ENCODE assay signal across 9 mouse cellular contexts in the genomic region with DNA sequence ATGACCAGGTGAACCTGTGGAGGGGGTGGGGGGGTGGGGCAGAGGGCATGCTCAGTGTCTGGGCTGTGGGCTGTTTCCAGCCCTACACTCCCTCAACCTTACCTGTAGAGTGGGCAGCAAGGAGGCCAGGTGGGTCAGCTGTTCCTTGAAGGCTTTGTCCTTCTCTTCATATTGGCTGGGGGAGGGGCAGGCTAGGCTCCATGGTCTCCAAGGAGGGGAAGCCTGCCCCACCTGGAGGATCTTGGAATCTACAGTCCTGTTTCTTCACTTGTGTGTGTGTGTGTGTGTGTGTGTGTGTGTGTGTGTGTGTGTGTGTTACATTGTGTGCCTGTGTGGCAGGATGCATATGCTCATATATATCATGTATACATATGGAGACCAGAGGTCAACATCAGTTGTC. TPM values are rescaled to one million over a fixed set of nuclear protein-coding genes. Genes with fewer than 3 reads are reported as not detected.
DNase-seq lines count a peak whose midpoint lies in the region; ATAC-seq and TF ChIP-seq lines count a peak whose summit lies in the region.
"Had no signal": no experiment of that assay in that cellular context is flagged by ENCODE, and none has a peak within 500 bp of the region (broad histone marks: within the 10 kb centered on the region; RNA-seq: fewer than 3 reads in every experiment).

No protein-coding gene starts in this region.

- H3K27ac ChIP-seq in heart, embryonic 10.5 days = no peak overlapping the region
- no peak overlapping the region for H3K27ac ChIP-seq in intestine, postnatal 0 days (ENCODE audit: low read depth, low read length)
- H3K27ac ChIP-seq in stomach, embryonic 16.5 days (ENCODE audit: low read length) = no peak overlapping the region
- H3K27ac ChIP-seq: liver, embryonic 13.5 days had no signal

- TF ChIP-seq CTCF in intestine, postnatal 0 days (IDR thresholded peaks at IDR 0.05; ENCODE audit: low read depth) = peak; percentile 61

- peak overlapping the region; percentile 46 for H3K4me3 ChIP-seq in heart, embryonic 10.5 days
- H3K4me3 ChIP-seq in intestine, postnatal 0 days (ENCODE audit: low read depth, low read length) = no peak overlapping the region
- H3K4me3 ChIP-seq in stomach, embryonic 16.5 days (replicated peaks; ENCODE audit: low read length) = no peak overlapping the region

- H3K4me2 ChIP-seq in intestine, postnatal 0 days (replicated peaks; ENCODE audit: low read depth) = peak overlapping the region; percentile 67; the same call in 1 of the 2 replicates
- H3K4me2 ChIP-seq in stomach, embryonic 16.5 days (ENCODE audit: low read depth, low read length) = peak overlapping the region; percentile 60; the same call in 1 of the 2 replicates

- no peaks in the 10 kb centered on the region for H3K9me3 ChIP-seq in heart, embryonic 10.5 days
- no peaks in the 10 kb centered on the region for H3K9me3 ChIP-seq in intestine, postnatal 0 days (ENCODE audit: control insufficient read depth)
- no peaks in the 10 kb centered on the region for H3K9me3 ChIP-seq in stomach, embryonic 16.5 days (replicated peaks; ENCODE audit: control insufficient read depth, low read length)
- H3K9me3 ChIP-seq: liver, embryonic 13.5 days had no signal

- peak; percentile 22; the same call in 1 of the 2 replicates for ATAC-seq in intestine, postnatal 0 days
- peak; percentile 24; the same call in 1 of the 2 replicates for ATAC-seq in stomach, embryonic 16.5 days (ENCODE audit: insufficient read depth, low FRiP score)

- H3K27me3 ChIP-seq in heart, embryonic 10.5 days (ENCODE audit: insufficient read depth, poor library complexity, severe bottlenecking) = peaks cover 96% of the 10 kb centered on the region
- peaks cover 64% of the 10 kb centered on the region for H3K27me3 ChIP-seq in intestine, postnatal 0 days (replicated peaks; ENCODE audit: control insufficient read depth, insufficient read depth, low read length)
- H3K27me3 ChIP-seq in stomach, embryonic 16.5 days (ENCODE audit: control insufficient read depth, insufficient read depth, low read length) = peaks cover 64% of the 10 kb centered on the region

- H3K9ac ChIP-seq in intestine, postnatal 0 days (ENCODE audit: low read depth, low read length) = no peak overlapping the region
- H3K9ac ChIP-seq in stomach, embryonic 16.5 days (ENCODE audit: low read length) = no peak overlapping the region
- H3K9ac ChIP-seq: liver, embryonic 13.5 days had no signal

- peaks cover 24% of the 10 kb centered on the region; the same call in 1 of the 2 replicates for H3K36me3 ChIP-seq in heart, embryonic 10.5 days
- H3K36me3 ChIP-seq in intestine, postnatal 0 days (ENCODE audit: control insufficient read depth, insufficient read depth) = 0 out of 2 replicates have a peak, but pooled peaks cover 1% of the 10 kb centered on the region
- no peaks in the 10 kb centered on the region for H3K36me3 ChIP-seq in stomach, embryonic 16.5 days (ENCODE audit: control insufficient read depth, insufficient read depth, low read length)
- H3K36me3 ChIP-seq: liver, embryonic 13.5 days had no signal

- H3K4me1 ChIP-seq in heart, embryonic 10.5 days = peaks cover 55% of the 10 kb centered on the region
- no peaks in the 10 kb centered on the region; the same call in 1 of the 2 replicates for H3K4me1 ChIP-seq in intestine, postnatal 0 days (replicated peaks; ENCODE audit: control insufficient read depth, insufficient read depth, low read length)
- H3K4me1 ChIP-seq in stomach, embryonic 16.5 days (ENCODE audit: control insufficient read depth, insufficient read depth, low read length) = peaks cover 17% of the 10 kb centered on the region

- no peak for DNase-seq in heart, embryonic 10.5 days (ENCODE audit: low spot score)
- no peak for DNase-seq in heart, adult 8-10 months (ENCODE audit: low spot score)
- peak; percentile 75 for DNase-seq in right cerebral cortex, postnatal 4 days
- DNase-seq in right cerebral cortex, postnatal 36 days (ENCODE audit: low spot score in 2 of 2) = no peak
- DNase-seq in left cerebral cortex, adult 11 months (ENCODE audit: low spot score) = no peak
- no peak for DNase-seq in ovary, postnatal 14 days (ENCODE audit: low spot score)
- DNase-seq: liver, embryonic 13.5 days had no signal

RNA-seq across cellular contexts. Expression of gene Rnf207, which starts 4.9 kb away (rescaled TPM):
- polyA plus RNA-seq in heart, embryonic 10.5 days (2016; fragmentation: Nextera tagmentation; extraction: Ambion mirVana) = 19.1 and 39.9 TPM in 2 replicates
- total RNA-seq in heart, adult 8-10 months (2022) = 10 to 100 TPM; 29.1 to 63.4 (median 46.1) TPM
- 0.69 and 0.70 TPM in 2 replicates for polyA plus RNA-seq in intestine, postnatal 0 days (2015; fragmentation: Nextera tagmentation; extraction: Ambion mirVana)
- 0.66 and 0.84 TPM in 2 replicates for polyA plus RNA-seq in stomach, embryonic 16.5 days (2015; fragmentation: Nextera tagmentation; extraction: Ambion mirVana)

RNA-seq across cellular contexts. Expression of gene Rpl22, which starts 11.6 kb away (rescaled TPM):
- 261 and 301 TPM in 2 replicates for polyA plus RNA-seq in heart, embryonic 10.5 days (2016; fragmentation: Nextera tagmentation; extraction: Ambion mirVana)
- 100 to 1,000 TPM; 266 to 327 (median 276) TPM for total RNA-seq in heart, adult 8-10 months (2022)
- polyA plus RNA-seq in intestine, postnatal 0 days (2015; fragmentation: Nextera tagmentation; extraction: Ambion mirVana) = 281 and 296 TPM in 2 replicates
- polyA plus RNA-seq in stomach, embryonic 16.5 days (2015; fragmentation: Nextera tagmentation; extraction: Ambion mirVana) = 303 and 377 TPM in 2 replicates

RNA-seq across cellular contexts. Expression of gene Icmt, which starts 16.9 kb away (rescaled TPM):
- 23.1 and 27.4 TPM in 2 replicates for polyA plus RNA-seq in heart, embryonic 10.5 days (2016; fragmentation: Nextera tagmentation; extraction: Ambion mirVana)
- total RNA-seq in heart, adult 8-10 months (2022) = 10 to 100 TPM; 25.2 to 36.4 (median 30.6) TPM
- 12.6 and 12.9 TPM in 2 replicates for polyA plus RNA-seq in intestine, postnatal 0 days (2015; fragmentation: Nextera tagmentation; extraction: Ambion mirVana)
- 20.1 and 20.8 TPM in 2 replicates for polyA plus RNA-seq in stomach, embryonic 16.5 days (2015; fragmentation: Nextera tagmentation; extraction: Ambion mirVana)

RNA-seq across cellular contexts. Expression of gene Hes3, which starts 22.5 kb away (rescaled TPM):
- polyA plus RNA-seq in heart, embryonic 10.5 days (2016; fragmentation: Nextera tagmentation; extraction: Ambion mirVana) = not detected in 2 replicates
- total RNA-seq in heart, adult 8-10 months (2022) = not detected
- polyA plus RNA-seq in intestine, postnatal 0 days (2015; fragmentation: Nextera tagmentation; extraction: Ambion mirVana) = not detected in 2 replicates
- polyA plus RNA-seq in stomach, embryonic 16.5 days (2015; fragmentation: Nextera tagmentation; extraction: Ambion mirVana) = not detected in 2 replicates
- polyA plus RNA-seq: liver, embryonic 13.5 days had no signal

RNA-seq across cellular contexts. Expression of gene Chd5, which starts 24.5 kb away (rescaled TPM):
- polyA plus RNA-seq in heart, embryonic 10.5 days (2016; fragmentation: Nextera tagmentation; extraction: Ambion mirVana) = 0.02 TPM in 1 of 2 replicates, not detected in the other
- under 1 TPM; 0.19 to 0.59 (median 0.27) TPM for total RNA-seq in heart, adult 8-10 months (2022)
- polyA plus RNA-seq in intestine, postnatal 0 days (2015; fragmentation: Nextera tagmentation; extraction: Ambion mirVana) = 1.4 and 1.5 TPM in 2 replicates
- 0.84 and 0.95 TPM in 2 replicates for polyA plus RNA-seq in stomach, embryonic 16.5 days (2015; fragmentation: Nextera tagmentation; extraction: Ambion mirVana)

Comparison
In these comparisons a context has a peak if more than half of its experiments do, and no peak if none do; other contexts are left out.
1. RNA of gene Rnf207, which starts 4.9 kb away (polyA plus RNA-seq): 19.1 to 39.9 TPM in heart, embryonic 10.5 days; 0.66 to 0.84 TPM in stomach, embryonic 16.5 days and 0.69 to 0.70 TPM in intestine, postnatal 0 days; every median in the first group is over 10 times any median in the second.